Mouse (Mus musculus) limb, embryonic 11.5 days (tissue): ENCODE results near the gene Hsdl1. TPM values are rescaled to one million over a fixed set of nuclear protein-coding genes. Genes with fewer than 3 reads are reported as not detected.

Source experiments
- ATAC-seq: fragments of 200-750 bp; cut with Nextera tagmentation; 2 replicates; pipeline ENCODE4 v1.8.0; 2017; ENCODE audit warnings: low read depth; ENCODE audit not compliant: insufficient number of reproducible peaks, low FRiP score, low TSS enrichment
- DNase-seq: peaks from one replicate; pipeline ENCODE4 v3.0.0-alpha.2; 2015; ENCODE audit warnings: low spot score
- H3K27ac ChIP-seq: fragments of 300-500 bp; sonication (generic); replicated peaks from 2 replicates; pipeline ENCODE4 v1.5.1; 2014; ENCODE audit warnings: low read depth, mild to moderate bottlenecking, low read length
- H3K27me3 ChIP-seq: fragments of 300-500 bp; sonication (generic); 2 replicates; pipeline ENCODE4 v1.6.1; 2014; ENCODE audit warnings: mild to moderate bottlenecking, low read length, mixed read lengths; ENCODE audit not compliant: control insufficient read depth, insufficient read depth
- H3K36me3 ChIP-seq: fragments of 300-500 bp; sonication (generic); 2 replicates; pipeline ENCODE4 v1.6.1; 2014; ENCODE audit warnings: mild to moderate bottlenecking, low read length, moderate library complexity, mixed read lengths; ENCODE audit not compliant: control insufficient read depth, insufficient read depth
- H3K4me1 ChIP-seq: fragments of 300-500 bp; sonication (generic); 2 replicates; pipeline ENCODE4 v1.6.1; 2014; ENCODE audit warnings: low read length, mixed read lengths; ENCODE audit not compliant: control insufficient read depth, insufficient read depth
- H3K4me2 ChIP-seq: fragments of 300-500 bp; sonication (generic); 2 replicates; pipeline ENCODE4 v1.6.1; 2014; ENCODE audit warnings: low read depth, mild to moderate bottlenecking, moderate library complexity; ENCODE audit not compliant: severe bottlenecking
- H3K4me3 ChIP-seq: fragments of 300-500 bp; sonication (generic); 2 replicates; pipeline ENCODE4 v1.5.1; 2014; ENCODE audit warnings: low read depth, low read length
- H3K9ac ChIP-seq: fragments of 300-500 bp; sonication (generic); 2 replicates; pipeline ENCODE4 v1.6.1; 2014; ENCODE audit warnings: mild to moderate bottlenecking, low read length
- H3K9me3 ChIP-seq: fragments of 300-500 bp; sonication (generic); 2 replicates; pipeline ENCODE4 v1.6.1; 2016; ENCODE audit warnings: low read length; ENCODE audit not compliant: control insufficient read depth
- WGBS: fragments of 180-500 bp; shearing (Covaris S2); extraction: QIAGEN DNeasy Blood & Tissue Kit; methylation state at CpG from one replicate; pipeline ENCODE4 v1.1.7; 2014; 5-methylcytosine and 5-hydroxymethylcytosine counted together
- polyA plus RNA-seq: library from polyadenylated mRNA; unstranded; fragments of >200 nt; fragmentation: Nextera tagmentation; extraction: Ambion mirVana; gene quantifications from 2 replicates; pipeline ENCODE4 v1.2.1, GENCODE M21; 2014

The Hsdl1 gene
- polyA plus RNA-seq, 1 experiment from 2014 or later = 33.9 TPM

GRCm38 (mm10) chr8:119571135-119571534, 3.8 kb downstream of the Hsdl1 start:
- ATAC-seq = no peak
- peaks cover 7% of the 10 kb centered on the region for H3K27me3 ChIP-seq
- H3K9ac ChIP-seq = no peak overlapping the region

GRCm38 (mm10) chr8:119569881-119570280, 5.1 kb downstream of the Hsdl1 start:
- Histone ChIP-seq H3K4me1 (no peaks in the 10 kb centered on the region), H3K9ac (no peak overlapping the region), H3K27me3 (peaks cover 2% of the 10 kb centered on the region), H3K4me3 (no peak overlapping the region), H3K9me3 (no peaks in the 10 kb centered on the region), H3K4me2 (no peak overlapping the region), H3K36me3 (no peaks in the 10 kb centered on the region; the same call in 1 of the 2 replicates), H3K27ac (no peak overlapping the region)
- 36% methylated on average over 4 of the region's 4 CpGs for WGBS
- no peak for DNase-seq
- ATAC-seq = no peak

More at GRCm38 (mm10) chr8:119571135-119571534, 3.8 kb downstream of the Hsdl1 start:
- no peak overlapping the region for H3K4me3 ChIP-seq
- DNase-seq = no peak
- WGBS = 86% methylated on average over 6 of the region's 6 CpGs
- H3K4me2 ChIP-seq = no peak overlapping the region
- no peaks in the 10 kb centered on the region for H3K36me3 ChIP-seq
- H3K4me1 ChIP-seq = no peaks in the 10 kb centered on the region
- H3K27ac ChIP-seq = no peak overlapping the region
- no peaks in the 10 kb centered on the region for H3K9me3 ChIP-seq

GRCm38 (mm10) chr8:119568951-119569350, 6.0 kb downstream of the Hsdl1 start:
- WGBS = 58% methylated on average over 7 of the region's 7 CpGs
- ATAC-seq = no peak
- no peaks in the 10 kb centered on the region; the same call in 1 of the 2 replicates for H3K36me3 ChIP-seq
- no peak overlapping the region for H3K9ac ChIP-seq
- DNase-seq = no peak
- no peaks in the 10 kb centered on the region for H3K4me1 ChIP-seq
- H3K27ac ChIP-seq = no peak overlapping the region
- H3K27me3 ChIP-seq = peaks cover under 1% of the 10 kb centered on the region
- no peak overlapping the region for H3K4me3 ChIP-seq
- no peaks in the 10 kb centered on the region for H3K9me3 ChIP-seq
- H3K4me2 ChIP-seq = no peak overlapping the region

DNA sequence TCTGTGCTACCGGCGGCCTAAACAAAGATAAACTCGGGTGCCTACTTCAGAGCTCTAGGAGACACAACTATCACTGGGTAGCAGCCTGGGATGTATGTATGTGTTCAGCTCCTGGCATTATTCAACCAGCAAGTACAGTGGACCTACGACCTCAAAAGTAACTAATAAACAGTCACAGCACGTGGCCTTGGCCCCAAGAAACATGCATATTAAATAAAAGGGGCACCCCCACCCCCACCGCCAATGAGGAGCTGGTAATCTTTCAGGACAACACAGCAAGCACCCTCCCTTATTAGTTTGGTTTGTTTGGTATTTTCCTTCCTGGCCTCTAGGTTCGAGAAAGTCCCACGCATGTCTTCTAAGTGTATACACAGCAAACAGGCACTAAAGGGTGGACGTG, 6.7 kb downstream of the Hsdl1 start:
- WGBS = 86% methylated on average over 9 of the region's 9 CpGs
- H3K4me2 ChIP-seq = no peak overlapping the region
- DNase-seq = no peak

GRCm38 (mm10) chr8:119566367-119566766, 8.6 kb downstream of the Hsdl1 start:
- no peak overlapping the region for H3K9ac ChIP-seq
- no peak overlapping the region for H3K27ac ChIP-seq
- H3K4me2 ChIP-seq = no peak overlapping the region
- DNase-seq = no peak
- no peaks in the 10 kb centered on the region; the same call in 1 of the 2 replicates for H3K27me3 ChIP-seq
- WGBS = 89% methylated on average over 11 of the region's 11 CpGs
- no peaks in the 10 kb centered on the region for H3K9me3 ChIP-seq
- no peaks in the 10 kb centered on the region for H3K4me1 ChIP-seq
- ATAC-seq = no peak
- no peak overlapping the region for H3K4me3 ChIP-seq
- no peaks in the 10 kb centered on the region; the same call in 1 of the 2 replicates for H3K36me3 ChIP-seq

More for the DNA sequence above, 6.7 kb downstream of the Hsdl1 start:
- Histone ChIP-seq H3K36me3 (no peaks in the 10 kb centered on the region; the same call in 1 of the 2 replicates), H3K27me3 (no peaks in the 10 kb centered on the region; the same call in 1 of the 2 replicates), H3K27ac (no peak overlapping the region), H3K9me3 (no peaks in the 10 kb centered on the region), H3K9ac (no peak overlapping the region), H3K4me3 (no peak overlapping the region), H3K4me1 (no peaks in the 10 kb centered on the region)
- ATAC-seq = no peak

DNA sequence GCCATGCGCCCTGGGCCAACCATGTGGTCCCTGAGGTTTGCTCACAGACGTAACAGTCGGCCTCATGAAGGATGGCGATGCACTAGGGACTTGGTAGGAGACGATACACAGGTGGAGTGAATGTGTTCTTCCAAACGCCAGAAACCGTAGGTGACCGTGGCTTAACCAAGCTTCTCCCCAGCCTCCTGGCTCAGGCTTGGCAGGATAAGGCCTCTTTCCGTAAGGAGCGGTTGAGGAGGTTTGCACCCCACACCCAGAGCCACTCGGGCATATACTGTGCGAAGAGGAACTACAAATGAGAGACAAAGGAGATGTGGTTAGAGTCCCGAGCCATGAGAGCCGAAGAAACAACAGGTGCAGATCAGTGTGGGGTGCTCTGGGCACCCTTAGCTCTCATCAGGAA, 11.1 kb downstream of the Hsdl1 start:
- Histone ChIP-seq H3K4me3 (no peak overlapping the region), H3K27ac (no peak overlapping the region), H3K4me2 (no peak overlapping the region), H3K9ac (no peak overlapping the region), H3K27me3 (no peaks in the 10 kb centered on the region), H3K9me3 (no peaks in the 10 kb centered on the region), H3K4me1 (no peaks in the 10 kb centered on the region), H3K36me3 (no peaks in the 10 kb centered on the region; the same call in 1 of the 2 replicates)
- no peak for ATAC-seq
- DNase-seq = no peak
- WGBS = 96% methylated on average over 14 of the region's 14 CpGs

DNA sequence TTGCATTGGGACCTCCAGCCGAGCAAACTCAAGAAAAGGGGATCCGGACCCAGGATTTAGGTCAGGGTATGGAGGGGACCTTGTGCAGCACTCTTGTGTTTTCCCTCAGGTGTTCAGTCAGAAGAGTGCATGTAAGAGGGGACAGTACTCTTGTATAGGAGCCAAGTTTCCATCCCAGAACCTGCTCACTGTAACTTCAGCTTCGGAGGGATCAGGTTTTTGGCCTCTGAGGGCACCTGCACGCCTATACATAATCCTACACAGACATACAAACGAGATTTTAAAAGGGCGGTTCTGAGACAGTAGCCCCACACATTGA, 15.6 kb downstream of the Hsdl1 start:
- no peak overlapping the region for H3K27ac ChIP-seq
- H3K27me3 ChIP-seq = no peaks in the 10 kb centered on the region
- no peaks in the 10 kb centered on the region for H3K9me3 ChIP-seq
- H3K4me1 ChIP-seq = peaks cover 3% of the 10 kb centered on the region; the same call in 1 of the 2 replicates
- H3K36me3 ChIP-seq = no peaks in the 10 kb centered on the region
- 0 out of 2 replicates have a peak overlapping the region, but pooled peaks have one; percentile 72 for H3K4me3 ChIP-seq
- no peak for DNase-seq
- ATAC-seq = no peak
- H3K9ac ChIP-seq = no peak overlapping the region
- peak overlapping the region; percentile 87 for H3K4me2 ChIP-seq
- 89% methylated on average over 6 of the region's 6 CpGs for WGBS

DNA sequence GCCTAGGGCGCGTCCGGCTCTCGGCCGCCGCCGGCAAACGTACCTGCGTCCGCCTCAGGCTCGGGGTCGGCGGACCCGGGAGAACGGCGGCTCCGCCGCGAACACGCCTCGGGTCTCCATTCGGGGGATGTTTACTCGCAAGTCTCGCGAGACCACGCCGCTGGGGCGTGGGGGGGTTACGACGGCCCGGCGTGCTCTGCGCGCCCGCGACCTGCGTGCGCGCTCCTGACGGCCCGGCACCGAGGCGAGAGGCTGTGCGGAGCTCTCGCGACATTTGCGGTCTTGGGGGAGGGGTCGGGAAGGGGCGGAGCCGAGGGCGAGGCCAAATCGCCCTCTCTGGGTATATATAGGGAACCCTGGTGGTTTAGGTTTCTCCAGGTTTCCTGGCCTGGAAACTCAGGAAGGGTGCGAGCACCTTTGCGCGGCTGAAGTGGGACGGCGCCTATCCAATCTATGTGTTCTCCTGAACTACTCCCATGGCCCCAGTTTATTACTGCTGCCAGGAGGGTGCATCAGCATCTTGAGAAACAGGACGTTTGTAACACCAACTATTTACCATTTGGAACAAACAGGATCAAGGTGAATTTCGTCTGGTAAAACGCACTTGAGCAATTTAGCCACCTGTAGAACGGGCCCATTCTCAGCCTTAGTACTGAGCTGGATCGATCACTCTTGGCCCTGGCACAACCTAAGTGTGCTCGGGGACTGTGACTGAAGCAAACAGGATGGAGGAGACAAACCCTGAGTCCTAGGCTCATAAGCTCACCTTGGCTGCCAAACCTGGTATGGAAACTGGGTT, 16.2 kb downstream of the Hsdl1 start, which contains the start of gene Mbtps1:
Gene Mbtps1 (minus strand): TSS at position 133 of the 799 bp plus-strand sequence.
- Histone ChIP-seq H3K27ac (peak within 1 kb of the TSS; percentile 76), H3K4me2 (peak within 1 kb of the TSS; percentile 87), H3K9me3 (no peaks in the 10 kb centered on the region), H3K9ac (peak within 1 kb of the TSS; percentile 88), H3K27me3 (no peaks in the 10 kb centered on the region), H3K4me3 (peak within 1 kb of the TSS; percentile 72), H3K36me3 (no peaks in the 10 kb centered on the region), H3K4me1 (peaks cover 3% of the 10 kb centered on the region; the same call in 1 of the 2 replicates)
- ATAC-seq = peak; percentile 94
- DNase-seq = peak; percentile 99
- WGBS = 8% methylated on average over 55 of the region's 63 CpGs
